21 mouse cellular contexts compared by ENCODE assay signal in the genomic region with DNA sequence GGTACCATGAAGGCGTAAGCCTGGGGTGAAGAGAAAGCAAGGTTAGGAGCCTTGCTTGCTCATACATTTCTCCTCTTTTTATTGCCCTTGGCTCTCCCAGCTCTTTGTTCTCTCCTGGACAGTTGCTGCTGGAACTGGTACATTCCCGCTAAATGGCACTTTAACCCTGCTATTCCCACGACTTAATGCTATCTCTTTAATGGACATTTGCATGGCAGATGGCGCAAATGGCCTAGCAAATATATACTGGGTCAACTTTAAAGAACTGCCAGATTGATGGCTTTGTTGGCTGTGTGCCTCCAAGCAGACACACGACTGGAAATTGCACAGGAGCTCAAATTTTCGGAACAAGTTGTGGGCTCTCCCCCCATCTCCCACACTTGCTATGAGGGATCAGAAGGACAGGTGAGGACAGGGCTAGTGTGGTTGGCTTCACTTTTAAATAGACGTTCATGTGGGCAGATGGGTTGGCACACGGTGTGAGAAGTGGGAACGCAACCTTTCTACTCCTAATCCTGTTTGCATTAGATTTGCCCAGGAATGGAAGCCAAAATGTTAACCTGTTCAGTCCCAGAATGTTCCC.
DNase-seq lines count a peak whose midpoint lies in the region; ATAC-seq and TF ChIP-seq lines count a peak whose summit lies in the region.
"Had no signal": no experiment of that assay in that cellular context is flagged by ENCODE, and none has a peak within 500 bp of the region (broad histone marks: within the 10 kb centered on the region; RNA-seq: fewer than 3 reads in every experiment).

No protein-coding gene starts in this region.

- no peak for ATAC-seq in cerebellum, adult (ENCODE audit: insufficient number of reproducible peaks, low FRiP score, low TSS enrichment)
- 0 out of 2 replicates have a peak, but pooled peaks have one; percentile 32 for ATAC-seq in forebrain, embryonic 15.5 days (replicated peaks)
- no peak for ATAC-seq in forebrain, embryonic 12.5 days (ENCODE audit: low FRiP score)
- ATAC-seq in hindbrain, postnatal 0 days = no peak
- ATAC-seq in hindbrain, embryonic 14.5 days (ENCODE audit: low FRiP score) = no peak
- ATAC-seq: activated CD4-positive, CD25-positive, alpha-beta regulatory T cell, adult 4 months; intestine, embryonic 16.5 days; Patski had no signal

- no peak overlapping the region for H3K27ac ChIP-seq in forebrain, embryonic 15.5 days (replicated peaks)
- H3K27ac ChIP-seq in forebrain, embryonic 12.5 days = no peak overlapping the region
- H3K27ac ChIP-seq in hindbrain, postnatal 0 days = no peak overlapping the region
- H3K27ac ChIP-seq in hindbrain, embryonic 14.5 days = no peak overlapping the region
- H3K27ac ChIP-seq: embryonic facial prominence, embryonic 13.5 days; heart, embryonic 13.5 days; kidney, embryonic 15.5 days had no signal

- no peaks in the 10 kb centered on the region for H3K9me3 ChIP-seq in forebrain, embryonic 15.5 days
- no peaks in the 10 kb centered on the region for H3K9me3 ChIP-seq in forebrain, embryonic 12.5 days
- no peaks in the 10 kb centered on the region for H3K9me3 ChIP-seq in hindbrain, postnatal 0 days (ENCODE audit: low read length)
- no peaks in the 10 kb centered on the region for H3K9me3 ChIP-seq in hindbrain, embryonic 14.5 days (ENCODE audit: control insufficient read depth, low read length)
- H3K9me3 ChIP-seq: embryonic facial prominence, embryonic 13.5 days; heart, embryonic 13.5 days; kidney, embryonic 15.5 days had no signal

- no peak overlapping the region for H3K4me2 ChIP-seq in forebrain, embryonic 15.5 days (replicated peaks)
- H3K4me2 ChIP-seq in forebrain, embryonic 12.5 days = no peak overlapping the region
- H3K4me2 ChIP-seq in hindbrain, postnatal 0 days (ENCODE audit: low read depth, low read length) = no peak overlapping the region
- H3K4me2 ChIP-seq in hindbrain, embryonic 14.5 days (replicated peaks) = no peak overlapping the region
- H3K4me2 ChIP-seq: embryonic facial prominence, embryonic 13.5 days; heart, embryonic 13.5 days; kidney, embryonic 15.5 days had no signal

- no peak overlapping the region for H3K9ac ChIP-seq in forebrain, embryonic 15.5 days (replicated peaks)
- no peak overlapping the region for H3K9ac ChIP-seq in forebrain, embryonic 12.5 days
- no peak overlapping the region for H3K9ac ChIP-seq in hindbrain, postnatal 0 days (replicated peaks; ENCODE audit: low read length)
- H3K9ac ChIP-seq in hindbrain, embryonic 14.5 days = no peak overlapping the region
- H3K9ac ChIP-seq: embryonic facial prominence, embryonic 13.5 days; heart, embryonic 13.5 days; kidney, embryonic 15.5 days had no signal

- peaks cover 6% of the 10 kb centered on the region; the same call in 1 of the 2 replicates for H3K4me1 ChIP-seq in forebrain, embryonic 15.5 days
- no peaks in the 10 kb centered on the region for H3K4me1 ChIP-seq in forebrain, embryonic 12.5 days
- no peaks in the 10 kb centered on the region for H3K4me1 ChIP-seq in hindbrain, postnatal 0 days (ENCODE audit: insufficient read depth, low read length)
- peaks cover 10% of the 10 kb centered on the region; the same call in 1 of the 2 replicates for H3K4me1 ChIP-seq in hindbrain, embryonic 14.5 days (replicated peaks; ENCODE audit: control insufficient read depth, insufficient read depth, low read length)
- H3K4me1 ChIP-seq: embryonic facial prominence, embryonic 13.5 days; heart, embryonic 13.5 days; kidney, embryonic 15.5 days had no signal

- DNase-seq in cerebellum, postnatal 25 days = peak; percentile 15 to 28
- DNase-seq in hindbrain, postnatal 0 days (ENCODE audit: low spot score) = peak; percentile 36
- no peak for DNase-seq in hindbrain, embryonic 14.5 days (ENCODE audit: low spot score)
- peak; percentile 57 for DNase-seq in fat pad, adult 2 months (ENCODE audit: extremely low read depth, low read depth, low spot score)
- DNase-seq in ovary, postnatal 36 days (ENCODE audit: low spot score) = no peak
- DNase-seq: adrenal gland, postnatal 14 days; cerebellum, adult 2 months; gastrocnemius, postnatal 36 days; heart, adult 11 months; heart, postnatal 36 days; kidney, adult 2 months had no signal

- no peaks in the 10 kb centered on the region for H3K36me3 ChIP-seq in forebrain, embryonic 15.5 days
- H3K36me3 ChIP-seq in forebrain, embryonic 12.5 days (replicated peaks) = no peaks in the 10 kb centered on the region
- no peaks in the 10 kb centered on the region for H3K36me3 ChIP-seq in hindbrain, postnatal 0 days (ENCODE audit: insufficient read depth, low read length)
- H3K36me3 ChIP-seq in hindbrain, embryonic 14.5 days (replicated peaks; ENCODE audit: control insufficient read depth, insufficient read depth) = no peaks in the 10 kb centered on the region
- H3K36me3 ChIP-seq: embryonic facial prominence, embryonic 13.5 days; heart, embryonic 13.5 days; kidney, embryonic 15.5 days had no signal

- H3K27me3 ChIP-seq in forebrain, embryonic 15.5 days = no peaks in the 10 kb centered on the region
- no peaks in the 10 kb centered on the region for H3K27me3 ChIP-seq in forebrain, embryonic 12.5 days
- H3K27me3 ChIP-seq in hindbrain, postnatal 0 days (ENCODE audit: insufficient read depth, low read length) = no peaks in the 10 kb centered on the region
- H3K27me3 ChIP-seq in hindbrain, embryonic 14.5 days (ENCODE audit: control insufficient read depth, insufficient read depth, low read length) = no peaks in the 10 kb centered on the region
- H3K27me3 ChIP-seq: CH12.LX; embryonic facial prominence, embryonic 13.5 days; heart, embryonic 13.5 days; kidney, embryonic 15.5 days; Patski had no signal

- WGBS in forebrain, embryonic 15.5 days = 45% methylated on average over 9 of the region's 9 CpGs
- 75% methylated on average over 9 of the region's 9 CpGs for WGBS in forebrain, embryonic 12.5 days
- 44% methylated on average over 9 of the region's 9 CpGs for WGBS in hindbrain, postnatal 0 days
- 64% methylated on average over 9 of the region's 9 CpGs for WGBS in hindbrain, embryonic 14.5 days

- TF ChIP-seq CTCF in hindbrain, postnatal 0 days (IDR thresholded peaks at IDR 0.05; ENCODE audit: low read depth) = no peak

- no peak overlapping the region for H3K4me3 ChIP-seq in forebrain, embryonic 15.5 days
- H3K4me3 ChIP-seq in forebrain, embryonic 12.5 days (replicated peaks) = no peak overlapping the region
- no peak overlapping the region for H3K4me3 ChIP-seq in hindbrain, postnatal 0 days (ENCODE audit: low read length)
- H3K4me3 ChIP-seq in hindbrain, embryonic 14.5 days (replicated peaks; ENCODE audit: low read length) = no peak overlapping the region
- H3K4me3 ChIP-seq: embryonic facial prominence, embryonic 13.5 days; heart, embryonic 13.5 days; kidney, embryonic 15.5 days had no signal

Comparison
In these comparisons a context has a peak if more than half of its experiments do, and no peak if none do; other contexts are left out.
1. DNase-seq: peak in cerebellum, postnatal 25 days (2 of 2), hindbrain, postnatal 0 days (single experiment) and fat pad, adult 2 months (single experiment); none in hindbrain, embryonic 14.5 days (single experiment) and ovary, postnatal 36 days (single experiment).